Comparison of ENCODE assay signal across 22 mouse cellular contexts in genomic region chr2:32553592-32554148, GRCm38 (mm10). TPM values are rescaled to one million over a fixed set of nuclear protein-coding genes. Genes with fewer than 3 reads are reported as not detected.
DNase-seq lines count a peak whose midpoint lies in the region; ATAC-seq and TF ChIP-seq lines count a peak whose summit lies in the region.
"Had no signal": no experiment of that assay in that cellular context is flagged by ENCODE, and none has a peak within 500 bp of the region (broad histone marks: within the 10 kb centered on the region; RNA-seq: fewer than 3 reads in every experiment).

No protein-coding gene starts in this region.

- H3K27ac ChIP-seq in heart, embryonic 13.5 days (replicated peaks) = no peak overlapping the region
- no peak overlapping the region for H3K27ac ChIP-seq in heart, adult 2 months
- H3K27ac ChIP-seq: embryonic facial prominence, embryonic 13.5 days; hindbrain, embryonic 13.5 days had no signal

- TF ChIP-seq CTCF in heart, adult 2 months (IDR thresholded peaks at IDR 0.05) = no peak

- ATAC-seq in heart, embryonic 13.5 days (ENCODE audit: extremely low read depth, insufficient number of reproducible peaks, low FRiP score, low TSS enrichment) = no peak

- no peak overlapping the region for H3K4me3 ChIP-seq in heart, embryonic 13.5 days
- H3K4me3 ChIP-seq in heart, adult 2 months = no peak overlapping the region
- H3K4me3 ChIP-seq: embryonic facial prominence, embryonic 13.5 days; hindbrain, embryonic 13.5 days had no signal

- intact Hi-C loops in heart, adult 2 months (cut with DNase I) = no loop called here

- 0 out of 2 replicates have a peak overlapping the region, but pooled peaks have one; percentile 14 for H3K9ac ChIP-seq in heart, embryonic 13.5 days
- H3K9ac ChIP-seq in heart, adult 2 months (ENCODE audit: low read depth, low read length) = no peak overlapping the region
- H3K9ac ChIP-seq: embryonic facial prominence, embryonic 13.5 days; hindbrain, embryonic 13.5 days had no signal

- WGBS in heart, embryonic 13.5 days = 46% methylated on average over 7 of the region's 7 CpGs
- 50% methylated on average over 7 of the region's 7 CpGs for WGBS in heart, adult 2 months

- H3K36me3 ChIP-seq in heart, embryonic 13.5 days = peaks cover 7% of the 10 kb centered on the region; the same call in 1 of the 2 replicates
- no peaks in the 10 kb centered on the region for H3K36me3 ChIP-seq in heart, adult 2 months (ENCODE audit: control insufficient read depth, insufficient read depth, low read length)

- H3K4me2 ChIP-seq in heart, embryonic 13.5 days = no peak overlapping the region
- H3K4me2 ChIP-seq: embryonic facial prominence, embryonic 13.5 days; hindbrain, embryonic 13.5 days had no signal

- H3K4me1 ChIP-seq in heart, embryonic 13.5 days = peaks cover 36% of the 10 kb centered on the region
- peaks cover 15% of the 10 kb centered on the region for H3K4me1 ChIP-seq in heart, adult 2 months (ENCODE audit: control insufficient read depth, insufficient read depth, low read length)

- TF ChIP-seq EP300 in heart, adult 2 months (IDR thresholded peaks at IDR 0.05; ENCODE audit: insufficient read depth, low read depth, low read length) = no peak

- no peak for DNase-seq in heart, adult 2 months
- peak; percentile 48 for DNase-seq in thymus, postnatal 0 days (ENCODE audit: low spot score)
- no peak for DNase-seq in thymus, adult 18-20 months
- DNase-seq in induced T-regulatory cell, adult 2 months (ENCODE audit: low read depth) = peak; percentile 80
- DNase-seq in left cerebral cortex, adult 8-10 months (ENCODE audit: low spot score in 2 of 2) = no peak
- no peak for DNase-seq in kidney, adult 11 months
- DNase-seq in embryo, embryonic 9.5 days (ENCODE audit: extremely low spot score) = no peak
- DNase-seq: cerebellum, adult 11 months; cerebellum, postnatal 36 days; gastrocnemius, postnatal 14 days; heart, postnatal 10 days; kidney, adult 18-20 months; kidney, postnatal 14 days; layer of hippocampus, adult 9-11 months; lung, postnatal 14 days had no signal

- H3K79me2 ChIP-seq in heart, adult 2 months (replicated peaks; ENCODE audit: control insufficient read depth, insufficient read depth, low read length) = no peaks in the 10 kb centered on the region; the same call in 1 of the 2 replicates

- H3K27me3 ChIP-seq in heart, embryonic 13.5 days (replicated peaks) = no peaks in the 10 kb centered on the region
- H3K27me3 ChIP-seq in heart, adult 2 months (ENCODE audit: control insufficient read depth, insufficient read depth, low read length) = no peaks in the 10 kb centered on the region
- H3K27me3 ChIP-seq: embryonic facial prominence, embryonic 13.5 days; hindbrain, embryonic 13.5 days had no signal

- TF ChIP-seq POLR2A in heart, adult 2 months (IDR thresholded peaks at IDR 0.05; ENCODE audit: insufficient read depth, low read depth, low read length) = no peak

- no peaks in the 10 kb centered on the region for H3K9me3 ChIP-seq in heart, embryonic 13.5 days
- H3K9me3 ChIP-seq: embryonic facial prominence, embryonic 13.5 days; G1E; hindbrain, embryonic 13.5 days had no signal

RNA-seq across cellular contexts. Expression of gene Dpm2, which starts 17.0 kb away (rescaled TPM):
- polyA plus RNA-seq in heart, embryonic 13.5 days (2015; fragmentation: Nextera tagmentation; extraction: Ambion mirVana) = 72.9 and 81.4 TPM in 2 replicates
- total RNA-seq in heart, adult 2 months (2021) = 10 to 100 TPM; 17.4 to 18.0 TPM
- 65.3 and 69.2 TPM in 2 replicates for polyA plus RNA-seq in heart, adult 2 months (2012; rRNA removed)
- 126 and 129 TPM in 2 replicates for polyA plus RNA-seq in thymus, postnatal 0 days (2015; fragmentation: Nextera tagmentation; extraction: Ambion mirVana)
- total RNA-seq in left cerebral cortex, adult 8-10 months (2022) = 10 to 100 TPM; 71.2 to 78.7 (median 72.8) TPM

RNA-seq across cellular contexts. Expression of gene Fam102a, which starts 18.5 kb away (rescaled TPM):
- 5.4 and 5.7 TPM in 2 replicates for polyA plus RNA-seq in heart, embryonic 13.5 days (2015; fragmentation: Nextera tagmentation; extraction: Ambion mirVana)
- 1 to 10 TPM; 7.0 to 7.1 TPM for total RNA-seq in heart, adult 2 months (2021)
- polyA plus RNA-seq in heart, adult 2 months (2012; rRNA removed) = 9.2 and 10.6 TPM in 2 replicates
- polyA plus RNA-seq in thymus, postnatal 0 days (2015; fragmentation: Nextera tagmentation; extraction: Ambion mirVana) = 8.4 and 8.9 TPM in 2 replicates
- 10 to 100 TPM; 69.0 to 78.6 (median 70.5) TPM for total RNA-seq in left cerebral cortex, adult 8-10 months (2022)

RNA-seq across cellular contexts. Expression of gene Pip5kl1, which starts 20.9 kb away (rescaled TPM):
- 0.36 TPM in 1 of 2 replicates, not detected in the other for polyA plus RNA-seq in heart, embryonic 13.5 days (2015; fragmentation: Nextera tagmentation; extraction: Ambion mirVana)
- not detected for total RNA-seq in heart, adult 2 months (2021)
- polyA plus RNA-seq in heart, adult 2 months (2012; rRNA removed) = 0.25 TPM in 1 of 2 replicates, not detected in the other
- polyA plus RNA-seq in thymus, postnatal 0 days (2015; fragmentation: Nextera tagmentation; extraction: Ambion mirVana) = 0.28 and 0.31 TPM in 2 replicates
- total RNA-seq in left cerebral cortex, adult 8-10 months (2022) = 10 to 100 TPM in 2 of 4 experiments, 1 to 10 TPM in 2; 9.3 to 11.0 (median 10.0) TPM
- total RNA-seq: adrenal gland, adult 18-20 months; gastrocnemius, postnatal 14 days; heart, postnatal 10 days had no signal
- polyA plus RNA-seq: liver, embryonic 16.5 days had no signal

RNA-seq across cellular contexts. Expression of gene 9430097D07Rik, which starts 21.8 kb away (rescaled TPM):
- polyA plus RNA-seq in heart, embryonic 13.5 days (2015; fragmentation: Nextera tagmentation; extraction: Ambion mirVana) = 0.21 TPM in 1 of 2 replicates, not detected in the other
- total RNA-seq in heart, adult 2 months (2021) = not detected
- polyA plus RNA-seq in heart, adult 2 months (2012; rRNA removed) = not detected in 2 replicates
- 0.08 TPM in 1 of 2 replicates, not detected in the other for polyA plus RNA-seq in thymus, postnatal 0 days (2015; fragmentation: Nextera tagmentation; extraction: Ambion mirVana)
- 1 to 10 TPM in 2 of 4 experiments, under 1 TPM in 2; 0.84 to 2.4 (median 1.1) TPM for total RNA-seq in left cerebral cortex, adult 8-10 months (2022)
- total RNA-seq: adrenal gland, adult 18-20 months; gastrocnemius, postnatal 14 days; heart, adult 8-10 months; heart, postnatal 10 days had no signal
- polyA plus RNA-seq: embryonic facial prominence, embryonic 13.5 days; G1E had no signal

RNA-seq across cellular contexts. Expression of gene St6galnac4, which starts 33.2 kb away (rescaled TPM):
- 37.6 and 38.7 TPM in 2 replicates for polyA plus RNA-seq in heart, embryonic 13.5 days (2015; fragmentation: Nextera tagmentation; extraction: Ambion mirVana)
- total RNA-seq in heart, adult 2 months (2021) = 10 to 100 TPM; 16.2 to 17.8 TPM
- polyA plus RNA-seq in heart, adult 2 months (2012; rRNA removed) = 25.2 and 28.6 TPM in 2 replicates
- polyA plus RNA-seq in thymus, postnatal 0 days (2015; fragmentation: Nextera tagmentation; extraction: Ambion mirVana) = 24.3 and 25.3 TPM in 2 replicates
- total RNA-seq in left cerebral cortex, adult 8-10 months (2022) = 10 to 100 TPM; 33.9 to 36.5 (median 34.8) TPM

Comparison
In these comparisons a context has a peak if more than half of its experiments do, and no peak if none do; other contexts are left out.
1. DNase-seq: peak in thymus, postnatal 0 days (single experiment) and induced T-regulatory cell, adult 2 months (single experiment); none in heart, adult 2 months (0 of 2), thymus, adult 18-20 months (0 of 2), left cerebral cortex, adult 8-10 months (0 of 2), kidney, adult 11 months (single experiment) and embryo, embryonic 9.5 days (single experiment).